Mouse (Mus musculus): ENCODE measurements at regions not wholly inside any gene's neighbourhood (a gene's known extent, or its start where the extent isn't known, plus 50 kb on each side); places are given as distances from the start of the nearest gene placed in this dataset.

GRCm38 (mm10) chr3:157717313-157717921, 150.7 kb downstream of the Ptger3 start:
- Histone ChIP-seq H3K36me3 (replicated peaks) (no peaks in the 10 kb centered on the region), H3K4me1 (ENCODE audit: insufficient read depth, low read depth, low read length) (no peaks in the 10 kb centered on the region), H3K27me3 (ENCODE audit: insufficient read depth, low read length) (no peaks in the 10 kb centered on the region), H3K4me3 (ENCODE audit: low read depth, low read length) (no peak overlapping the region), H3K9me3 (replicated peaks) (no peaks in the 10 kb centered on the region)
- peak; percentile 9 for DNase-seq (ENCODE audit: low spot score)
- TF ChIP-seq CTCF (IDR thresholded peaks at IDR 0.05; ENCODE audit: low read depth, low read length) = peak; percentile 42
- TF ChIP-seq POLR2AphosphoS5 (IDR thresholded peaks at IDR 0.05; ENCODE audit: insufficient replicate concordance, low read depth, low read length) = no peak
- no peak for TF ChIP-seq TAL1 (conservative IDR thresholded peaks at IDR 0.05; ENCODE audit: low read depth, low read length)
- TF ChIP-seq GATA1 (IDR thresholded peaks at IDR 0.05; ENCODE audit: borderline replicate concordance, low read length) = no peak
- no peak for TF ChIP-seq GATA2 (IDR thresholded peaks at IDR 0.05; ENCODE audit: borderline replicate concordance, low read depth, low read length)
- ATAC-seq (ENCODE audit: extremely low read depth, insufficient number of reproducible peaks, low FRiP score, poor library complexity, severe bottlenecking) = no peak; the same call in 1 of the 2 replicates

DNA sequence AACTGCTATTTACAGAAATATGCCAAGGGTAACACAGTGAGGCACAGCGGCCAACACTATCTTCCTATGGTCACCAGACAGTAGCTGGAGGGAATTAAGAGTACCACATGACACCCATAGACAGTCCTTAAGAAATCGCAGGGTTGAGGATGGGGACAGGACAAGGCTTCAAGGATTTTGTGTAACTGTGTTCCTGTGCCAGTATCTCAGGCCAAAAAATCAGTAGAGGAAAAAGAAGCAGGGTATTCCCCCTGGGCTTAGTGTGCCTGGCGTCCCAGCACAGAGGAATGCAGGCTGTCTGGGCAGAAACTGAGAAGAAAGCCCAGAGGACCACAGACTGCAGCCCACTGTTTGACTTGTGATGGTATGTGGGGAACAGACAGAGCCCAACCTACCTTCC, 147.3 kb downstream of the Ptger3 start:
- H3K9me3 ChIP-seq (replicated peaks) = no peaks in the 10 kb centered on the region
- DNase-seq (ENCODE audit: low spot score) = no peak
- no peak overlapping the region for H3K4me3 ChIP-seq (ENCODE audit: low read depth, low read length)
- H3K36me3 ChIP-seq (replicated peaks) = no peaks in the 10 kb centered on the region
- ATAC-seq (ENCODE audit: extremely low read depth, insufficient number of reproducible peaks, low FRiP score, poor library complexity, severe bottlenecking) = no peak
- no peaks in the 10 kb centered on the region for H3K4me1 ChIP-seq (ENCODE audit: insufficient read depth, low read depth, low read length)
- no peaks in the 10 kb centered on the region for H3K27me3 ChIP-seq (ENCODE audit: insufficient read depth, low read length)
- no peak for TF ChIP-seq CTCF (IDR thresholded peaks at IDR 0.05; ENCODE audit: low read depth, low read length)
- TF ChIP-seq POLR2AphosphoS5 (IDR thresholded peaks at IDR 0.05; ENCODE audit: insufficient replicate concordance, low read depth, low read length) = no peak
- TF ChIP-seq GATA1 (IDR thresholded peaks at IDR 0.05; ENCODE audit: borderline replicate concordance, low read length) = no peak
- TF ChIP-seq TAL1 (conservative IDR thresholded peaks at IDR 0.05; ENCODE audit: low read depth, low read length) = no peak
- TF ChIP-seq GATA2 (IDR thresholded peaks at IDR 0.05; ENCODE audit: borderline replicate concordance, low read depth, low read length) = no peak

DNA sequence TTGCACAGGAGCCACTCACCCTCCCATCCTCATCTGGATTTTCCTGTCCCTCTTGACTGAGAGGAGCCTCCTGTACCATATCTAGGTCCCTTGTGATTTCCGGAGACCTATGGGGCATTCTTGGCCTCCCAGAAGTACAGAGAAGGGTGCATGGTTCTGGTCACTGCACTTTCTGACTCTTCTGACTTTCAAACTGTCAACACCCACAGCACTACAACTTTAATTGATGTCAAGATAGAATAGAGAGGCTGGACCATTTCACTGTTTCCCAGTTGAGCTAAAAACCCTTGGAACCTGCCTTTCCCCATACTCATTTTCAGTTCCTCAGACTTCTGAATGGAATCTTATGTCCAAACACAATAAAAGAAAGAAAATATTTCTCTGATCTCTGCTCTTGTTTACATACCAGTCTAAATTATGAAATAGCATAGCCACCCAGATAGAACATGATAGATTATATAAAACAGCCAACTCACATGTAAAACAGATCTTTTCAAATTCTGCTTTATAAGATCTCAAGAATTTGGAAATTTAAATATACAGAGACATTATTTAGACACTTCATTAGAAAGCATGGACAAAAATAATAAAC, 144.2 kb downstream of the Ptger3 start:
- ATAC-seq (ENCODE audit: extremely low read depth, insufficient number of reproducible peaks, low FRiP score, poor library complexity, severe bottlenecking) (no peak), DNase-seq (ENCODE audit: low spot score) (no peak)
- Histone ChIP-seq H3K4me3 (ENCODE audit: low read depth, low read length) (no peak overlapping the region), H3K36me3 (replicated peaks) (no peaks in the 10 kb centered on the region), H3K4me1 (ENCODE audit: insufficient read depth, low read depth, low read length) (no peaks in the 10 kb centered on the region), H3K27me3 (ENCODE audit: insufficient read depth, low read length) (no peaks in the 10 kb centered on the region), H3K9me3 (replicated peaks) (no peaks in the 10 kb centered on the region)
- TF ChIP-seq GATA1 (IDR thresholded peaks at IDR 0.05; ENCODE audit: borderline replicate concordance, low read length) = no peak
- TF ChIP-seq POLR2AphosphoS5 (IDR thresholded peaks at IDR 0.05; ENCODE audit: insufficient replicate concordance, low read depth, low read length) = no peak
- TF ChIP-seq GATA2 (IDR thresholded peaks at IDR 0.05; ENCODE audit: borderline replicate concordance, low read depth, low read length) = no peak

GRCm38 (mm10) chr3:157699961-157700360, 133.3 kb downstream of the Ptger3 start:
- Histone ChIP-seq H3K36me3 (replicated peaks) (no peaks in the 10 kb centered on the region), H3K4me3 (ENCODE audit: low read depth, low read length) (no peak overlapping the region), H3K9me3 (replicated peaks) (no peaks in the 10 kb centered on the region), H3K4me1 (ENCODE audit: insufficient read depth, low read depth, low read length) (no peaks in the 10 kb centered on the region), H3K27me3 (ENCODE audit: insufficient read depth, low read length) (no peaks in the 10 kb centered on the region)
- ATAC-seq (ENCODE audit: extremely low read depth, insufficient number of reproducible peaks, low FRiP score, poor library complexity, severe bottlenecking) (no peak), DNase-seq (ENCODE audit: low spot score) (no peak)
- no peak for TF ChIP-seq CTCF (IDR thresholded peaks at IDR 0.05; ENCODE audit: low read depth, low read length)
- TF ChIP-seq TAL1 (conservative IDR thresholded peaks at IDR 0.05; ENCODE audit: low read depth, low read length) = no peak
- TF ChIP-seq GATA2 (IDR thresholded peaks at IDR 0.05; ENCODE audit: borderline replicate concordance, low read depth, low read length) = no peak
- no peak for TF ChIP-seq POLR2AphosphoS5 (IDR thresholded peaks at IDR 0.05; ENCODE audit: insufficient replicate concordance, low read depth, low read length)
- no peak for TF ChIP-seq GATA1 (IDR thresholded peaks at IDR 0.05; ENCODE audit: borderline replicate concordance, low read length)

DNA sequence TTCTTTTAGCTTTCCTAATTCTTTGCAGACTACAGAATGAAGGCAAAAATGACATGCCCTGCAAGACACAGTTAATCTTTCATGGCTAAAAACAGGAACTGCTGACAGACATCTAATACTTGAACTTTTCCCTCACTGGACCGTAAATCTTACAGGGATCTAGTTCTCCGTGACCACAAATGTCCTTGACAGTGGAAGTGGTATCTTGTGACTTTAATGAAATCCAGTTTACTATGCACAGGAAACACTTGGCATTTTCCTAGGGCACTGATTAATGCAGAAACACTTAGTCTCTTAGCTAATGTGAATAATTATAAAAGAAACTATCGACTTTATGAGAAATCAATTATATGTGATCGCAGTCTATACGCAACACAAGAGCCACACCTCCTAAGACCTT, 131.8 kb downstream of the Ptger3 start:
- Histone ChIP-seq H3K4me3 (ENCODE audit: low read depth, low read length) (no peak overlapping the region), H3K4me1 (ENCODE audit: insufficient read depth, low read depth, low read length) (no peaks in the 10 kb centered on the region), H3K27me3 (ENCODE audit: insufficient read depth, low read length) (no peaks in the 10 kb centered on the region), H3K36me3 (replicated peaks) (no peaks in the 10 kb centered on the region), H3K9me3 (replicated peaks) (no peaks in the 10 kb centered on the region)
- ATAC-seq (ENCODE audit: extremely low read depth, insufficient number of reproducible peaks, low FRiP score, poor library complexity, severe bottlenecking) (no peak), DNase-seq (ENCODE audit: low spot score) (no peak)
- TF ChIP-seq POLR2AphosphoS5 (IDR thresholded peaks at IDR 0.05; ENCODE audit: insufficient replicate concordance, low read depth, low read length) (no peak), CTCF (IDR thresholded peaks at IDR 0.05; ENCODE audit: low read depth, low read length) (no peak), GATA1 (IDR thresholded peaks at IDR 0.05; ENCODE audit: borderline replicate concordance, low read length) (no peak), TAL1 (conservative IDR thresholded peaks at IDR 0.05; ENCODE audit: low read depth, low read length) (no peak), GATA2 (IDR thresholded peaks at IDR 0.05; ENCODE audit: borderline replicate concordance, low read depth, low read length) (no peak)

- H3K9me3 ChIP-seq (replicated peaks) = no peaks in the 10 kb centered on the region
- H3K27me3 ChIP-seq (ENCODE audit: insufficient read depth, low read length) = no peaks in the 10 kb centered on the region
- no peak for TF ChIP-seq TAL1 (conservative IDR thresholded peaks at IDR 0.05; ENCODE audit: low read depth, low read length)
- TF ChIP-seq GATA2 (IDR thresholded peaks at IDR 0.05; ENCODE audit: borderline replicate concordance, low read depth, low read length) = no peak
- TF ChIP-seq GATA1 (IDR thresholded peaks at IDR 0.05; ENCODE audit: borderline replicate concordance, low read length) = no peak
- TF ChIP-seq POLR2AphosphoS5 (IDR thresholded peaks at IDR 0.05; ENCODE audit: insufficient replicate concordance, low read depth, low read length) = no peak
- DNase-seq (ENCODE audit: low spot score) (no peak), ATAC-seq (ENCODE audit: extremely low read depth, insufficient number of reproducible peaks, low FRiP score, poor library complexity, severe bottlenecking) (no peak)
- H3K36me3 ChIP-seq (replicated peaks) = no peaks in the 10 kb centered on the region
- no peaks in the 10 kb centered on the region for H3K4me1 ChIP-seq (ENCODE audit: insufficient read depth, low read depth, low read length)
- no peak overlapping the region for H3K4me3 ChIP-seq (ENCODE audit: low read depth, low read length)
Measured at GRCm38 (mm10) chr3:157695128-157696075, 128.7 kb downstream of the Ptger3 start.

All from G1E (cell line).